Mouse (Mus musculus) heart, adult 2 months (tissue): ENCODE results near the gene Hddc2.

Experiments used
- CTCF ChIP-seq: fragments of 200-600 bp; IDR thresholded peaks from 2 replicates; pipeline ENCODE4 v1.8.1; 2022; ENCODE audit warnings: antibody characterized with exemption, mild to moderate bottlenecking, moderate library complexity
- POLR2A ChIP-seq: fragments of 200-500 bp; IDR thresholded peaks from 2 replicates; pipeline ENCODE4 v1.6.1; 2011; ENCODE audit warnings: mild to moderate bottlenecking, low read depth, low read length, control low read depth; ENCODE audit not compliant: insufficient read depth

- no peak for TF ChIP-seq CTCF
- no peak for TF ChIP-seq POLR2A
Observed at GRCm38 (mm10) chr10:31330286-31330962, 17.2 kb downstream of the Hddc2 start.
